Mouse (Mus musculus): ENCODE data around the gene Serpina1b.
"Not testable (repeated sequence)": the region's sequence is repeated elsewhere in the genome, so short reads cannot be mapped to it uniquely, and the experiment has no call there.

Gene Serpina1b

DNA sequence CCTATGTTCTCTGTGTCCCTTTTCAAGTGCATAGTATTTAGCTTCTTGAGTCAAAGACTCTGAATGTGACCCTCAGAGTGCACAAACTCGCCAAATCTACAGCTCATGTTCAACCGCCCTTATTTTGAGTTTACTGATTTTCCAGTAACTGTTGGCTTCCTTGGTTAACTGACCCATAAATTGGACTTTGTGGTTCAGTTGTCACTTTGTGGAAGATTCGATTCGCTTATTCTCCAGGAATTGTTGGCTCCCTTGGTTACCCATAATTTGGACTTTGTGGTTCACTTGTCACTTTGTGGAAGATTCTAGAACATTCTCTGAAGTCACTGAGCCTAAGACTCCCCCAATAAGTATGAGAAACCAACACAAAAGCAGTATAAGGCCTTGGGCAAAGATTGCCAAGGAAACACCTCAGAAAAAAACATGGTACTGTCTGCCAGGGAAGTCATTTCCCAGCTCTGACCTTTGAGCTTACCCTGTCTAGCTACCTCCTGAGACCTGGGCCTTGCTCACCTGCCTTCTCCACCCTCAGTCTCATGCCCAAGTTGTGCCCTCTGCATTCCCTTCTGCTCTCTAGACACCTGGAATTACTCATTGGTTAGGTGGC is 129.9 kb downstream of the Serpina1b start:
- no peak for DNase-seq

DNA sequence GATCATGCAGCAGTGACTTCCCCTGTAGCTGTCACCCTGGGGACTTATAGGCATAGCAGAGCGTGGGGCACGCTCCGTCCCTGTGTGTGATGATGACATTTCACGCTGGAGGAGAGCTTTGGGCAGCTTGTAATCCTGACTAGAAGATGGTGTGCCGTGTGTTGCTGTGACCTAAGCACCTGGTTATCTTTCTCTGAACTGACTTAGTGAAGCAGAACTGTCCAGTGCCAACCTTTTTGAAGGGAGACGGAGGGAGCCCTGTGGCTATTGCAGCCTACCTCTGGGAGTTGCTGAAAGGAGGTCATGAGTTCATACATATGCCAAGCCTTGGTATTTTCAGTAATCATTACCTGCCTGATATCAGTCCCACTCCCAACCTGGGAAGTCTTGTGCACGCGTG is 134.7 kb downstream of the Serpina1b start, which contains the start of gene Serpina1f:
Serpina1f (minus strand) TSS at position 101 of the 400 bp plus-strand sequence.
- no peak for DNase-seq

DNA sequence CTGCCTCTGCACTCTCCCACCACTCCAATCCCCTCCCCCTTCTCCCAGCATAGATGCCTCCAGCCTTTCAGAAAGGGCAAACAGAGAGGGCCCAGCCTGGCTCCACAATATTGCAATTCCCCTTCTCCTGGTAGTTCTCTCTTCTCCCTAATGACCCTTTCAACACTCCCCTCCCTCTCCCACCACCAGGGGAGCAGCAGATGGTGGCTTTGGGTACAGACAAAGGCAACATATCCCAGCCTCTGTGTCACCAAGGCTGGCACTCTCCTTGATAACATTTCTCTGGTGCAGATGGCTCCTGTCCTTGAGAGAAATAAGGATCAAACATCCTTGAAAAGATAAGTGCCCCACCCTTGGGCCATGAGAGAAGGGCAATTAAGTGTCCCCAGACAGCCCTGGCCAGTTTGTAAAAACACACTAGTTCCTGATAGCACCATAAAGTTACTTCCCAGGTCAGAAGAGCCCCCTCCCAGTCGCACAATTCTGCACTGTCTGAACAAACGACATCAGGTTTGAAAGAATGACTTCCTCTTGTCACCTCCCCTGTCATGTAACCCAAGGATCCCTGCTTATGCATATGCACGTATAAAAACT is 141.9 kb downstream of the Serpina1b start:
- DNase-seq: peak; percentile 19 to 31

DNA sequence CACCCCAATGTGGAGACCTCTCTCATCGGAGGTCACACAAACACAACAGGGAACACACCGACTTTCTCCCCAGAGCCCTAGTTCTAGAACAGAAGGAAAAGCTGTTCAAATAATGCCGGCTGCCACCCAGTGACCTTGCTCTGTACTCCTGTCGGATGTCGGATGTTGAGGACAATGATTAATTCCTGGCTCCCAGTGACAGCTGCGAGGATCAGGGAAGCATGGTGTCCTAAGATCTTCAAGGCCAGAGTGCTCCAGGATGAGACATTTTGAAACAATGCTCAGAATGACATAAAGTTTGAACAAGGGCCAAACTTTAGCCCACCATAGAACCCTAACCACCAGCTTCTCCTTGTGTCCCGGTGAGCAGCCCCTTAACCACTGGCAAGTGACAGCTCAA is 143.2 kb downstream of the Serpina1b start:
- DNase-seq: no peak

DNA sequence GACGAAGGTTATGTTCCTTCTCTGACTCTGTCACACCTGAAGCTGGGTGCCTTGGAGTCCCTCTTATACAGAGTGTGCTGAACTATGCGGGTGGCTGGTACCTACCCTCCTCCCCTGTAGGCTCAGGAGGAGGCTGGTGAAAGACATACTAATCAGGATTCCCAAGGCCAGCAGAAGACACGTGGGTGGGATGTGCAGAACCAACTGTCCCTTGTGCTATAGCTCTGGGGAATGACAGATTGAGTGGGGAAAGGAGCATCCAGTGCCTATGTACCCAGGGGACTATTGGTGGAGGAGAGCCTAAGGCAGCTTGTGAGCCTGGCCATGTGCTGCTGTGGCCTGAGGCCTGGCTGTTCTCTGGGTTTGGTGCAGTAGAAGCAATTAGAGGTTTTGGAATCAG is 144.1 kb downstream of the Serpina1b start:
- DNase-seq: no peak

DNA sequence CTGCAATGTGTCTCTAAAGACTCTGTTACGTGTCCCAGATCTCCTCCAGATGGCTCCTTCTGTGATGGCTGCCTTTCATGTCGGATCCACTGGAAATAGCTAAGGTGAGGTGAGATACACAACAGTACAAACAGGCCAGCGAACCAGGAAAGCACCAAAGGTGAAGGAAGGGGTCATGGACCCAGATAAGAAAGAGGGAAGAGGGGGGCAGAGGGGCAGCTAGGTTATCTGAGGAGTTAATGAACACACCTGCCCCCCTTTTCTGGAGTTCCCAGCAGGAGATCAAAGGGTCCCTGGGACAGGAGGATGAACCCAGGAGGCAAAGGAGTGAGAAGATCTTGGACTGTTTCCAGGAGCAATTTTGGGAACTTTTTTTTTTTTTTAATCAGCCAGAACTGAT is 144.8 kb downstream of the Serpina1b start:
- DNase-seq: no peak

DNA sequence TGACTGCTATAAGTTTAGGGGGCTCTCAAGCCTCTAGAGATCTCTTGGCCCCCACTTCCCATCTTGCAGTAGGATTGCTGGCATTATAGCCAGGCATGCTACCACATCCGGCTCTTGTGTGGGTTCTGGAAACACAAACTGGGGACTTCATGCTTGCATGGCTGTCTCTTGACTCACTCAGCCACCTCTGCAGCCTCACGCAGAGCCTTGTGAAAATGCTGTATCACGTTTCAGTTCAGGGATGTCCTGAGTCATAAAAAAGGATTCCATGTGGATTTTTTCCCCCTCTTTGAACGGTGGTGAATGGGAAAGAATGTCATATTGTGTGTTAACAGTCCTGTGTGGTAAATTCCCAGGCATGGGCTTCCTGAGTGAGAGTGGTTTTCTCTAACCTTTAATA is 146.4 kb downstream of the Serpina1b start:
- no peak for DNase-seq

DNA sequence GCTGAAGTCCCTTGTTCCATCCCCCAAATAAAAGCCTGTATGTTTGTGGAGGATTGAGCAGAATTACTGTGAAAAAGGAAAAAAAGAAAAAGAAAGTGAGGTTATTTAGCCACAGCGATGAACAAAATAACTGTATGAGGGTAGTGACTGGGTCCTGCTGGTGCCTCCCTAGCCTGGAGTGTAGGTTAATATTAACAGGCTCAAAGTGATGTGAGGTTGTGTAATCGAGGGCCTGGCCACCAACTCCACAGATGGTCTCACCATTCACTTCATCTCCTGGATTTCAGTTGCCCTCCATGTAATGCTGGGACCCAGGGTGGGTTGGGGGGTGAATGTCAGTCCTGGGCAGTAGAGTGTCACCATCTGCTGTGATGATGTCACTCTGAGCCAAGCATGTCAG is 148.4 kb downstream of the Serpina1b start:
- peak in 1 of 2 experiments; percentile 5 for DNase-seq

DNA sequence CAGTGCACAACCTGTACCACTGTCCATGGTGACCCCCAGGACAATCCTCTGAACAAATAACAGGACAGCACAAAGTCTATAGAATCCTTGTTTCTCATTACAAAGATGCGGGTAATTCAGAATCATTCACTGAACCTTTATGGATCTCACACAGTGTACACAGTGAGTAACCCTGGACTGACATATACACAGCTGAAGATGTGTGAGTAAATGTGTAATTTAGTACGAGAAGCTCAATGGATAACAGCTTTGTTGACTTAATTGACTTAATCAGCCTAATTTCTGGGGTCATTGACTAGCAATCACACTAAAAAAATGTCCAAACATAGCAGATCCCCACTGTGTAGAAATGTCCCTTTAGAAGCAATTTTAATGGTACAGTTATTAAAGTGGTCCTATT is 149.0 kb downstream of the Serpina1b start:
- DNase-seq: no peak

DNA sequence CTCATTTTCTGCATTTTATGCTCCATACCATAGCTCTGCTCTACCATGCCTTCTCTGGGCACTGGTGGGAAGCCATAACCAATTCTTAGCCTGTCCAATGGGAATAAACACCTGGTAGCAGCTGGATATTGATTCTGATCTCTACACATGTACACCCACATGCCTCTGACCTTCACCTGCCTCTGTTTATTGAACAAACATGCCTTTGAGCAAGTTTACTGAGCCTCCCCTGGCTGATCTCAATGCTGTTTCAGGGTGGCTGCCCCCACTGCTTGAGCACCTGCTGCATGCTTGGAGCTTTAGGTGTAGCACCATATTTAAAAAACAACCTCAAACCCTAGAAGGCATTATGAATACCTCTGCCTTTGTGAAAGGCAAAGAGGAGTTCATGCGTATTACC is 150.3 kb downstream of the Serpina1b start:
- DNase-seq: not testable (repeated sequence)
